Mouse (Mus musculus) CH12.LX (cell line): Measurements from ENCODE around the gene Bcl2l2. TPM values are rescaled to one million over a fixed set of nuclear protein-coding genes. Genes with fewer than 3 reads are reported as not detected.
A peak's percentile ranks its signal among the peaks of the same experiment; 100 is the strongest.

Source experiments
- DNase-seq: peaks from one replicate; pipeline ENCODE4 v3.0.0-alpha.2; 2013; ENCODE audit errors: extremely low read depth
- H3K27ac ChIP-seq: 2 replicates; pipeline ENCODE4 v1.5.1; 2012; ENCODE audit warnings: low read depth, mild to moderate bottlenecking, control low read depth, moderate library complexity; ENCODE audit not compliant: insufficient read depth
- H3K27me3 ChIP-seq: replicated peaks from 2 replicates; pipeline ENCODE3; 2012; ENCODE audit warnings: inconsistent platforms
- H3K36me3 ChIP-seq, 2 experiments: replicated peaks in 1 of 2; 2 replicates each; pipeline versions ENCODE3 to v1.6.1; 2012; ENCODE audit warnings: inconsistent platforms in 1 of 2, low read length in 1 of 2, mild to moderate bottlenecking in 1 of 2, mixed read lengths in 1 of 2, moderate library complexity in 1 of 2; ENCODE audit not compliant: control insufficient read depth in 1 of 2, insufficient read depth in 1 of 2
- H3K4me1 ChIP-seq, 2 experiments: 2 replicates each; pipeline ENCODE4 v1.6.1; 2012; ENCODE audit warnings: inconsistent platforms in 1 of 2, moderate library complexity in 1 of 2; ENCODE audit not compliant: insufficient read depth in 2 of 2, control insufficient read depth in 1 of 2
- H3K4me2 ChIP-seq: 2 replicates; pipeline ENCODE4 v1.6.1; 2012; ENCODE audit warnings: low read depth, mild to moderate bottlenecking, control low read depth; ENCODE audit not compliant: poor library complexity, insufficient read depth, severe bottlenecking
- H3K4me3 ChIP-seq, 3 experiments: fragments of 150-350 bp in 1 of 3; sonication (generic) in 1 of 3; replicated peaks in 1 of 3; 2 replicates each; pipeline versions ENCODE3 to v1.5.1; 2011 to 2012; ENCODE audit warnings: low read depth in 2 of 3, low read length in 2 of 3, mild to moderate bottlenecking in 2 of 3, moderate library complexity in 2 of 3, control low read depth in 1 of 3, improper control_type of control experiment in 1 of 3, inconsistent platforms in 1 of 3, mixed read lengths in 1 of 3; ENCODE audit not compliant: poor library complexity in 1 of 3
- H3K79me2 ChIP-seq: replicated peaks from 2 replicates; pipeline ENCODE4 v1.6.1; 2012; ENCODE audit warnings: mild to moderate bottlenecking, moderate library complexity; ENCODE audit not compliant: control insufficient read depth, poor library complexity, insufficient read depth, severe bottlenecking; ENCODE audit errors: extremely low read depth
- H3K9ac ChIP-seq: 2 replicates; pipeline ENCODE4 v1.6.1; 2012; ENCODE audit warnings: low read depth, mild to moderate bottlenecking, control low read depth, moderate library complexity; ENCODE audit not compliant: insufficient read depth
- H3K9me3 ChIP-seq: replicated peaks from 2 replicates; pipeline ENCODE3; 2012; ENCODE audit warnings: low read length, inconsistent platforms, mixed read lengths
- EP300 ChIP-seq: IDR thresholded peaks from 2 replicates; pipeline ENCODE4 v1.6.1; 2011; ENCODE audit warnings: low read length, improper control_type of control experiment
- ETS1 ChIP-seq: conservative IDR thresholded peaks from 2 replicates; pipeline ENCODE4 v1.6.1; 2012; ENCODE audit warnings: low read depth, mild to moderate bottlenecking, inconsistent platforms, low read length, improper control_type of control experiment, moderate library complexity
- GABPA ChIP-seq: IDR thresholded peaks from 2 replicates; pipeline ENCODE4 v1.6.1; 2012; ENCODE audit warnings: low read depth, low read length, improper control_type of control experiment, inconsistent platforms; ENCODE audit not compliant: insufficient replicate concordance
- HCFC1 ChIP-seq: IDR thresholded peaks from 2 replicates; pipeline ENCODE4 v1.6.1; 2012; ENCODE audit warnings: low read depth, mild to moderate bottlenecking, inconsistent platforms, low read length, improper control_type of control experiment
- JUND ChIP-seq: conservative IDR thresholded peaks from 2 replicates; pipeline ENCODE4 v1.6.1; 2011; ENCODE audit warnings: low read depth, low read length, improper control_type of control experiment
- MAZ ChIP-seq: IDR thresholded peaks from 2 replicates; pipeline ENCODE4 v1.6.1; 2012; ENCODE audit warnings: low read depth, mild to moderate bottlenecking, inconsistent platforms, low read length, improper control_type of control experiment, moderate library complexity
- MEF2A ChIP-seq: IDR thresholded peaks from 2 replicates; pipeline ENCODE4 v1.6.1; 2014; ENCODE audit warnings: low read depth, mild to moderate bottlenecking, inconsistent platforms, low read length, improper control_type of control experiment, borderline replicate concordance
- MYC ChIP-seq: IDR thresholded peaks from 2 replicates; pipeline ENCODE4 v1.6.1; 2011; ENCODE audit warnings: low read depth, mild to moderate bottlenecking, improper control_type of control experiment, low read length
- NELFE ChIP-seq: IDR thresholded peaks from 2 replicates; pipeline ENCODE4 v1.6.1; 2011; ENCODE audit warnings: low read depth, low read length, improper control_type of control experiment
- NRF1 ChIP-seq: IDR thresholded peaks from 2 replicates; pipeline ENCODE4 v1.6.1; 2014; ENCODE audit warnings: low read depth, mild to moderate bottlenecking, inconsistent platforms, low read length, improper control_type of control experiment, moderate library complexity
- POLR2AphosphoS2 ChIP-seq: IDR thresholded peaks from 2 replicates; pipeline ENCODE4 v1.6.1; 2011; ENCODE audit warnings: low read depth, low read length, improper control_type of control experiment
- SIN3A ChIP-seq: IDR thresholded peaks from 2 replicates; pipeline ENCODE4 v1.6.1; 2012; ENCODE audit warnings: low read length, improper control_type of control experiment, inconsistent platforms
- UBTF ChIP-seq: IDR thresholded peaks from 2 replicates; pipeline ENCODE4 v1.6.1; 2012; ENCODE audit warnings: low read depth, mild to moderate bottlenecking, inconsistent platforms, low read length, improper control_type of control experiment, moderate library complexity
- USF1 ChIP-seq: IDR thresholded peaks from 2 replicates; pipeline ENCODE4 v1.6.1; 2014; ENCODE audit warnings: low read depth, mild to moderate bottlenecking, inconsistent platforms, low read length, improper control_type of control experiment
- ZC3H11A ChIP-seq: IDR thresholded peaks from 2 replicates; pipeline ENCODE4 v1.6.1; 2012; ENCODE audit warnings: low read depth, mild to moderate bottlenecking, inconsistent platforms, low read length, improper control_type of control experiment
- ZMIZ1 ChIP-seq: IDR thresholded peaks from 2 replicates; pipeline ENCODE4 v1.6.1; 2012; ENCODE audit warnings: low read depth, mild to moderate bottlenecking, inconsistent platforms, low read length, improper control_type of control experiment
- ZNF384 ChIP-seq: IDR thresholded peaks from 2 replicates; pipeline ENCODE4 v1.6.1; 2012; ENCODE audit warnings: low read depth, low read length, improper control_type of control experiment, inconsistent platforms
- dilution Hi-C: fragments of 300-500 bp; cut with MboI; formaldehyde crosslinking; loops from 2 replicates; pipeline ENCODE4 v1.14.3; 2020; ENCODE audit warnings: low sequenced_read_pairs; ENCODE audit not compliant: extremely low pct_unique_long_range_greater_than_20kb, extremely low pct_ligation_motif_present
- in situ Hi-C: fragments of 300-500 bp; cut with MboI; formaldehyde crosslinking; loops from 3 replicates; pipeline ENCODE4 v1.14.3; 2019; ENCODE audit warnings: low sequenced_read_pairs, low pct_ligation_motif_present, low pct_unique_long_range_greater_than_20kb, mixed read lengths
- polyA plus RNA-seq: library from polyadenylated mRNA; unstranded; fragments of >175 nt; gene quantifications from 2 replicates; pipeline ENCODE4 v1.2.1, GENCODE M21; 2012; ENCODE audit warnings: low read depth; ENCODE audit not compliant: insufficient read length
- total RNA-seq, 2 experiments: library from RNA; depleted of rRNA; stranded (reverse); fragments of 300-350 nt in 1 of 2; fragments of >200 nt in 1 of 2; gene quantifications; 2 replicates each; pipeline ENCODE4 v1.2.3; 2012 to 2014

Gene Bcl2l2
- total and polyA plus RNA-seq, 3 experiments, result 0.50 to 6.2 (median 0.76) TPM

- in situ Hi-C loops, result no loop called here
- Histone ChIP-seq H3K9me3 (no peaks in the 10 kb centered on the region), H3K4me1 (peaks cover 0 to 5% of the 10 kb centered on the region in 2 experiments; a peak in 2 of 4 replicates), H3K9ac (peak overlapping the region; percentile 51)
- TF ChIP-seq SIN3A, result peak; percentile 36; the same call in 1 of the 2 replicates
- peak; percentile 7; the same call in 1 of the 2 replicates for TF ChIP-seq ZMIZ1
- no peak for TF ChIP-seq EP300
- TF ChIP-seq NRF1, result peak; percentile 56; the same call in 1 of the 2 replicates
- no peak for TF ChIP-seq JUND
- peak; percentile 18; the same call in 1 of the 2 replicates for TF ChIP-seq MAZ
- TF ChIP-seq, all 38 proteins: peak for 4
- dilution Hi-C loops, result no loop called here
- Histone ChIP-seq H3K36me3 (no peaks in the 10 kb centered on the region), H3K4me2 (peak overlapping the region; percentile 91), H3K4me3 (peak overlapping the region; percentile 64 to 89 (median 89)), H3K27me3 (no peaks in the 10 kb centered on the region), H3K27ac (peak overlapping the region; percentile 37), H3K79me2 (no peaks in the 10 kb centered on the region)
- peak; percentile 62 for DNase-seq
Observed at GRCm38 (mm10) chr14:54864313-54865036, 18.7 kb upstream of the Bcl2l2 start.

GRCm38 (mm10) chr14:54865626-54866025 is 17.6 kb upstream of the Bcl2l2 start:
- H3K27me3 ChIP-seq, result no peaks in the 10 kb centered on the region
- H3K36me3 ChIP-seq, result no peaks in the 10 kb centered on the region
- H3K4me3 ChIP-seq, result no peak overlapping the region
- no peak overlapping the region for H3K9ac ChIP-seq
- no peaks in the 10 kb centered on the region for H3K9me3 ChIP-seq
- dilution Hi-C loops, result no loop called here
- no peak overlapping the region for H3K27ac ChIP-seq
- DNase-seq, result no peak
- TF ChIP-seq NRF1 (no peak), GABPA (no peak), POLR2AphosphoS2 (no peak), NELFE (no peak), ZNF384 (no peak), ETS1 (no peak), MEF2A (no peak), ZC3H11A (no peak), USF1 (no peak), UBTF (no peak), MYC (no peak), HCFC1 (no peak)
- peaks cover 0 to 5% of the 10 kb centered on the region in 2 experiments; a peak in 2 of 4 replicates for H3K4me1 ChIP-seq
- no peaks in the 10 kb centered on the region for H3K79me2 ChIP-seq
- no peak overlapping the region for H3K4me2 ChIP-seq
- in situ Hi-C loops, result no loop called here
